Mouse (Mus musculus): ENCODE results near the gene Pcbp3. TPM values are rescaled to one million over a fixed set of nuclear protein-coding genes. Genes with fewer than 3 reads are reported as not detected.

The Pcbp3 gene
- total RNA-seq, 1 experiment from 2014 or later, result 32.3 TPM

GRCm38 (mm10) chr10:76931122-76931521 lies 30.6 kb downstream of the Pcbp3 start:
- DNase-seq, result peak; percentile 87

- DNase-seq, result no peak
These were observed 37.2 kb downstream of the Pcbp3 start for GRCm38 (mm10) chr10:76924441-76924840.

GRCm38 (mm10) chr10:76918086-76918485 lies 43.6 kb downstream of the Pcbp3 start:
- no peak for DNase-seq

- peak; percentile 17 for DNase-seq
These were observed 55.3 kb downstream of the Pcbp3 start for GRCm38 (mm10) chr10:76906434-76906833.

- DNase-seq, result peak; percentile 16
These were observed 55.7 kb downstream of the Pcbp3 start for GRCm38 (mm10) chr10:76905935-76906341.

- no peak for DNase-seq
These were observed 58.0 kb downstream of the Pcbp3 start for GRCm38 (mm10) chr10:76903694-76904093.

GRCm38 (mm10) chr10:76903099-76903498 lies 58.6 kb downstream of the Pcbp3 start:
- peak; percentile 48 for DNase-seq

- DNase-seq, result peak; percentile 75
These were observed 59.1 kb downstream of the Pcbp3 start for GRCm38 (mm10) chr10:76902588-76902987.

- DNase-seq, result peak; percentile 40
These were observed 63.3 kb downstream of the Pcbp3 start for GRCm38 (mm10) chr10:76898428-76898827.

- DNase-seq, result no peak
These were observed 70.2 kb downstream of the Pcbp3 start for GRCm38 (mm10) chr10:76891456-76891855.

GRCm38 (mm10) chr10:76883442-76884244 lies 78.0 kb downstream of the Pcbp3 start:
- DNase-seq, result no peak

GRCm38 (mm10) chr10:76882644-76883441 lies 78.8 kb downstream of the Pcbp3 start:
- no peak for DNase-seq

GRCm38 (mm10) chr10:76881900-76882299 lies 79.8 kb downstream of the Pcbp3 start:
- no peak for DNase-seq

GRCm38 (mm10) chr10:76875310-76875709 lies 86.4 kb downstream of the Pcbp3 start:
- no peak for DNase-seq

GRCm38 (mm10) chr10:76874879-76875278 lies 86.8 kb downstream of the Pcbp3 start:
- DNase-seq, result no peak

- no peak for DNase-seq
These were observed 87.3 kb downstream of the Pcbp3 start for GRCm38 (mm10) chr10:76874398-76874797.

GRCm38 (mm10) chr10:76873948-76874347 lies 87.7 kb downstream of the Pcbp3 start:
- peak; percentile 32 for DNase-seq

- peak; percentile 69 for DNase-seq
These were observed 89.0 kb downstream of the Pcbp3 start for GRCm38 (mm10) chr10:76872736-76873135.

- no peak for DNase-seq
These were observed 95.8 kb downstream of the Pcbp3 start for GRCm38 (mm10) chr10:76865936-76866335.

- no peak for DNase-seq
These were observed 100.7 kb downstream of the Pcbp3 start for GRCm38 (mm10) chr10:76860998-76861397.

- DNase-seq, result no peak
These were observed 102.1 kb downstream of the Pcbp3 start for GRCm38 (mm10) chr10:76859355-76860127.

- DNase-seq, result no peak
These were observed 103.8 kb downstream of the Pcbp3 start for GRCm38 (mm10) chr10:76857879-76858278.

GRCm38 (mm10) chr10:76846480-76846879 lies 115.2 kb downstream of the Pcbp3 start:
- DNase-seq, result no peak

All from adrenal gland, postnatal 14 days (tissue).